Mouse (Mus musculus): ENCODE results near the gene Gsdma. TPM values are rescaled to one million over a fixed set of nuclear protein-coding genes. Genes with fewer than 3 reads are reported as not detected.

Gsdma gene
- polyA plus RNA-seq, 1 experiment: 0.22 TPM

DNA sequence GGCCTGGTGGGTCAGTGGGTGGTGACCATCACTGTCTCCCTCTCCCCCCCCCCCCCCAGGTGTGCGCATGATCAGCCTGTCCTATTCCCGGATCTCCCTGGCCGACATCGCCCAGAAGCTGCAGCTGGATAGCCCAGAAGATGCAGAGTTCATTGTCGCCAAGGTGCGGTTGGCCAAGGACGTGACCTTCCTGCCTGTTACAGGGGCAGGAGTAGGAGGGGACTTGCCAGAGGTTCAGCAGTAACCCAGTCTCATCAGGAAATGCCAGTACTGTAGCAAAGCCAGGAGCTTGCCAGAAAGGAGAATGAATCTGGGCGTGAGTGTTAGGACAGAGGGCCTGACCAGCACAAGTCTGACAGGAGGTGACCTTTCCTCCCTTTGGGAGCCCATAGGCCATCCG, 29.6 kb downstream of the Gsdma start:
- peaks cover 54% of the 10 kb centered on the region for H3K36me3 ChIP-seq (ENCODE audit: control insufficient read depth, insufficient read depth, low read length, poor library complexity, severe bottlenecking)
- no peak overlapping the region for H3K4me3 ChIP-seq (ENCODE audit: low read depth, low read length)

GRCm38 (mm10) chr11:98694301-98694700, 30.1 kb downstream of the Gsdma start:
- Histone ChIP-seq H3K4me1 (ENCODE audit: control insufficient read depth, insufficient read depth, low read length) (no peaks in the 10 kb centered on the region), H3K27me3 (ENCODE audit: control insufficient read depth, insufficient read depth, low read length, poor library complexity, severe bottlenecking) (no peaks in the 10 kb centered on the region), H3K36me3 (ENCODE audit: control insufficient read depth, insufficient read depth, low read length, poor library complexity, severe bottlenecking) (peaks cover 51% of the 10 kb centered on the region), H3K4me3 (ENCODE audit: low read depth, low read length) (no peak overlapping the region), H3K9ac (ENCODE audit: low read depth, poor library complexity, severe bottlenecking) (no peak overlapping the region), H3K9me3 (replicated peaks; ENCODE audit: control insufficient read depth, insufficient read depth, low read length, poor library complexity, severe bottlenecking) (no peaks in the 10 kb centered on the region), H3K27ac (ENCODE audit: insufficient read depth, low read length) (no peak overlapping the region)
- TF ChIP-seq CTCF (IDR thresholded peaks at IDR 0.05; ENCODE audit: low read depth, low read length) (no peak), POLR2A (IDR thresholded peaks at IDR 0.05; ENCODE audit: insufficient read depth, low read length) (no peak), EP300 (IDR thresholded peaks at IDR 0.05; ENCODE audit: insufficient read depth, low read depth, low read length) (no peak)

More for the DNA sequence above, 29.6 kb downstream of the Gsdma start:
- TF ChIP-seq EP300 (IDR thresholded peaks at IDR 0.05; ENCODE audit: insufficient read depth, low read depth, low read length) (no peak), CTCF (IDR thresholded peaks at IDR 0.05; ENCODE audit: low read depth, low read length) (no peak), POLR2A (IDR thresholded peaks at IDR 0.05; ENCODE audit: insufficient read depth, low read length) (no peak)
- no peaks in the 10 kb centered on the region for H3K27me3 ChIP-seq (ENCODE audit: control insufficient read depth, insufficient read depth, low read length, poor library complexity, severe bottlenecking)
- H3K4me1 ChIP-seq (ENCODE audit: control insufficient read depth, insufficient read depth, low read length): no peaks in the 10 kb centered on the region
- H3K27ac ChIP-seq (ENCODE audit: insufficient read depth, low read length): no peak overlapping the region
- H3K9me3 ChIP-seq (replicated peaks; ENCODE audit: control insufficient read depth, insufficient read depth, low read length, poor library complexity, severe bottlenecking): no peaks in the 10 kb centered on the region
- H3K9ac ChIP-seq (ENCODE audit: low read depth, poor library complexity, severe bottlenecking): no peak overlapping the region

GRCm38 (mm10) chr11:98695408-98695807, 31.3 kb downstream of the Gsdma start:
- Histone ChIP-seq H3K36me3 (ENCODE audit: control insufficient read depth, insufficient read depth, low read length, poor library complexity, severe bottlenecking) (peaks cover 41% of the 10 kb centered on the region), H3K9me3 (replicated peaks; ENCODE audit: control insufficient read depth, insufficient read depth, low read length, poor library complexity, severe bottlenecking) (no peaks in the 10 kb centered on the region), H3K4me3 (ENCODE audit: low read depth, low read length) (no peak overlapping the region), H3K4me1 (ENCODE audit: control insufficient read depth, insufficient read depth, low read length) (no peaks in the 10 kb centered on the region), H3K27ac (ENCODE audit: insufficient read depth, low read length) (no peak overlapping the region), H3K27me3 (ENCODE audit: control insufficient read depth, insufficient read depth, low read length, poor library complexity, severe bottlenecking) (no peaks in the 10 kb centered on the region), H3K9ac (ENCODE audit: low read depth, poor library complexity, severe bottlenecking) (no peak overlapping the region)
- TF ChIP-seq CTCF (IDR thresholded peaks at IDR 0.05; ENCODE audit: low read depth, low read length): no peak
- no peak for TF ChIP-seq EP300 (IDR thresholded peaks at IDR 0.05; ENCODE audit: insufficient read depth, low read depth, low read length)
- TF ChIP-seq POLR2A (IDR thresholded peaks at IDR 0.05; ENCODE audit: insufficient read depth, low read length): no peak

DNA sequence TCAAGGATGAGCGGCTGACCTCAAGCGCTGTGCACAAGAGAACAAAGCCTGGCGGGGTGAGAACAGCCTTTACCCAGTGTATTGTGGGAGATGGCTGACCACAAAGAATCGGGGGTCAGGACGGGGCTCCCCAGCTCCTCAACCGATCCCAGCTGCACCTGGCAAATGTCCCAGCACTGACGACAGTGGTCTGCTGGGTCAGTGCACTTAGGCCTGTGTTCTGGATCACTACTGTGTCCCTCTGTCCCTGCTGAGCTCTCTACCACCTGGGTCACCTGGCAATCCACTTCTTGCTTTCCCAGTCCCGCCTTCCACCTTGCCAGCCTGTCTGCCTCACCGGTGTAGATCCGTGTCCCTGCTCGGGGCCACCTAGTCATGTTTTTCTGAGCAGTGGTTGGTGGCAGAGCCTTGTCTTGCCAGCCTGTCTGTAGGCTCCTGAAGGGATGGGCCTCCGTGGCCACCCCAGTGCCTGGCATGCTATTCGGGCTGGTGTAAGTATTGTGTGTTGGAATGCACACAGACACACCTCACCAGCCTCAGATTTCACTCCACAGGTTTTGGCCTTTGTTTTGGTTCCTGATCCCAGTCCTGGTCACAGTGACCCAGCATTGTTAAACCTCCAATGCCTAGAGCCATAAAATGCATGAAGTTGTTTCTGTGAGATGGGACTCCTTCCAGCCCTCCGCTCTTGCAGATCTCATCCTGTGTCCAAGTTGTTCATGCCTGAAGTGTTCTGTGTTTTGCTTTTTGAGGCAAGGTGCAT, 32.5 kb downstream of the Gsdma start:
- no peak overlapping the region for H3K27ac ChIP-seq (ENCODE audit: insufficient read depth, low read length)
- H3K4me1 ChIP-seq (ENCODE audit: control insufficient read depth, insufficient read depth, low read length): peaks cover 2% of the 10 kb centered on the region
- H3K9me3 ChIP-seq (replicated peaks; ENCODE audit: control insufficient read depth, insufficient read depth, low read length, poor library complexity, severe bottlenecking): no peaks in the 10 kb centered on the region
- H3K36me3 ChIP-seq (ENCODE audit: control insufficient read depth, insufficient read depth, low read length, poor library complexity, severe bottlenecking): peaks cover 29% of the 10 kb centered on the region
- TF ChIP-seq CTCF (IDR thresholded peaks at IDR 0.05; ENCODE audit: low read depth, low read length) (no peak), POLR2A (IDR thresholded peaks at IDR 0.05; ENCODE audit: insufficient read depth, low read length) (no peak), EP300 (IDR thresholded peaks at IDR 0.05; ENCODE audit: insufficient read depth, low read depth, low read length) (no peak)
- H3K9ac ChIP-seq (ENCODE audit: low read depth, poor library complexity, severe bottlenecking): no peak overlapping the region
- H3K4me3 ChIP-seq (ENCODE audit: low read depth, low read length): no peak overlapping the region
- no peaks in the 10 kb centered on the region for H3K27me3 ChIP-seq (ENCODE audit: control insufficient read depth, insufficient read depth, low read length, poor library complexity, severe bottlenecking)

- Histone ChIP-seq H3K9ac (ENCODE audit: low read depth, poor library complexity, severe bottlenecking) (no peak overlapping the region), H3K36me3 (ENCODE audit: control insufficient read depth, insufficient read depth, low read length, poor library complexity, severe bottlenecking) (peaks cover 27% of the 10 kb centered on the region), H3K4me1 (ENCODE audit: control insufficient read depth, insufficient read depth, low read length) (peaks cover 2% of the 10 kb centered on the region), H3K27ac (ENCODE audit: insufficient read depth, low read length) (no peak overlapping the region), H3K27me3 (ENCODE audit: control insufficient read depth, insufficient read depth, low read length, poor library complexity, severe bottlenecking) (no peaks in the 10 kb centered on the region), H3K4me3 (ENCODE audit: low read depth, low read length) (no peak overlapping the region), H3K9me3 (replicated peaks; ENCODE audit: control insufficient read depth, insufficient read depth, low read length, poor library complexity, severe bottlenecking) (no peaks in the 10 kb centered on the region)
- TF ChIP-seq POLR2A (IDR thresholded peaks at IDR 0.05; ENCODE audit: insufficient read depth, low read length): no peak
- TF ChIP-seq EP300 (IDR thresholded peaks at IDR 0.05; ENCODE audit: insufficient read depth, low read depth, low read length): no peak
- no peak for TF ChIP-seq CTCF (IDR thresholded peaks at IDR 0.05; ENCODE audit: low read depth, low read length)
Observed at GRCm38 (mm10) chr11:98697225-98697624, 33.1 kb downstream of the Gsdma start.

DNA sequence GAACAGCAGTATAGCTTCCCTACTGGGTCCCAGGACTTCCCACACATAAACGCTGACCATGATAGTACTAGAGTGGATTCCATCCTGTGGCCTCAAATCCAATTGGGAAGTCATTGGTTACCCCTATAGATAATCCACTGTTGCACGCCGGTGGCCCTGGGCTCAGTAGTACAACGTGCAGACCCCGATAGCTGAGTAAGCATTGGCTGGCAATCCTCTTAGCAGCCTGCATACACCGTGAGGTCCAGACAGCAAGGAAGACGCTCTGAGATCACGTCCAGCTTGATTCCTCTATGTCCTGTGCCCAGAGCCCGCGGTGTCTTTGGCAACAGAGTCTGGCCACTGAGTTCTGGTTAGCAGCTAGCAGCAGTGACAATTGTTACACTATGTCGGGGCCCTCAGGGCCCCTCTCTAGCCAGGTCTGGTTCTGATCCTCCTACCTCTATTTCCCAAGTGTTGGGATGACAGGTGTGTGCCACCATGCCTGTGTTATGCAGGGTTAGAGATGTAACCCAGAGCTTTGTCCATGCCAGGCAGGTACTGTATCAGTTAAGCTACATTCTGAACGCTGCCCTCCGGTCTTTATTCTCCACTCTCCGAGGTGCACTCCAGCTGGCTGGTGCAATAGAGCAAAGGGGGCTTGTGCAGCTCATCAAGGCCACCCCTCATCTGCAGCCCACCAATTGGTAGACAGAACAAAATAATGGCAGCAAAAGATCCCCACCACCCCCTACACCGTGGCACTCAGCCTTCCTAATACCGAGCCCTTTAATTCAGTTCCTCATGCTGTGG, 34.9 kb downstream of the Gsdma start:
- no peak overlapping the region for H3K9ac ChIP-seq (ENCODE audit: low read depth, poor library complexity, severe bottlenecking)
- TF ChIP-seq POLR2A (IDR thresholded peaks at IDR 0.05; ENCODE audit: insufficient read depth, low read length) (no peak), EP300 (IDR thresholded peaks at IDR 0.05; ENCODE audit: insufficient read depth, low read depth, low read length) (no peak), CTCF (IDR thresholded peaks at IDR 0.05; ENCODE audit: low read depth, low read length) (no peak)
- no peaks in the 10 kb centered on the region for H3K27me3 ChIP-seq (ENCODE audit: control insufficient read depth, insufficient read depth, low read length, poor library complexity, severe bottlenecking)
- peaks cover 2% of the 10 kb centered on the region for H3K4me1 ChIP-seq (ENCODE audit: control insufficient read depth, insufficient read depth, low read length)
- peaks cover 17% of the 10 kb centered on the region for H3K36me3 ChIP-seq (ENCODE audit: control insufficient read depth, insufficient read depth, low read length, poor library complexity, severe bottlenecking)
- no peak overlapping the region for H3K27ac ChIP-seq (ENCODE audit: insufficient read depth, low read length)
- H3K4me3 ChIP-seq (ENCODE audit: low read depth, low read length): no peak overlapping the region
- H3K9me3 ChIP-seq (replicated peaks; ENCODE audit: control insufficient read depth, insufficient read depth, low read length, poor library complexity, severe bottlenecking): no peaks in the 10 kb centered on the region

All from ES-Bruce4 (cell line).